Mouse (Mus musculus) testis, adult 2 months (tissue): ENCODE data around the gene Cdk10.

Experiments used
- CTCF ChIP-seq: fragments of 200-500 bp; IDR thresholded peaks from 2 replicates; pipeline ENCODE4 v1.5.1; 2012; ENCODE audit warnings: low read depth, mild to moderate bottlenecking, inconsistent platforms, low read length, moderate library complexity; ENCODE audit not compliant: control insufficient read depth, insufficient read depth, insufficient replicate concordance
- POLR2A ChIP-seq: fragments of 200-500 bp; IDR thresholded peaks from 2 replicates; pipeline ENCODE4 v1.6.1; 2012; ENCODE audit warnings: low read depth, mild to moderate bottlenecking, inconsistent platforms, low read length, moderate library complexity; ENCODE audit not compliant: control insufficient read depth

DNA sequence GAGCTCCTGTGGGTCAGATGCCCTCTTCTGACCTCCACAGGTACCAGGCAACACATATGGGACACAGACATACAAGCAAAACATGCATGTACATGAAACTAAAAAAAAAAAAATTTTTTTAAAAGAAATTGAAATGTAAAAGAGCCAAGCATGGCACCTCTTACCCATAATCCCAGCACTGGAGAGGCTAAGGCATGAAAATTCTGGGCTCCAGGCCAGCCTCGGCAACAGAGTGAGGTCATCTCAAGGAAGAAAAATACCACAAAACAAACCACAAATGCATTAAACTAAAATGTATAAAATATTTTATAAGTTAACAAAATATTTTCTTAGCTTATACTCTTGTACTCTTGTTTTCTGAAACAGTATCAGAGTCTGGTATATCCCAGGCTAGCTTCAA lies 3.7 kb upstream of the Cdk10 start:
- TF ChIP-seq CTCF (no peak), POLR2A (no peak)
